Mouse (Mus musculus) B cell, adult 2 months (primary cell): Measurements from ENCODE around the gene Tlx2.

Source experiments
- DNase-seq, 2 experiments: peaks; one replicate each; pipeline ENCODE4 v3.0.0; 2022

Tlx2 gene

GRCm38 (mm10) chr6:83087926-83088260, 17.8 kb upstream of the Tlx2 start:
- DNase-seq = no peak

GRCm38 (mm10) chr6:83087205-83087925, 17.3 kb upstream of the Tlx2 start:
- DNase-seq = no peak

- DNase-seq = peak in 1 of 2 experiments; percentile 14
These were observed 16.3 kb upstream of the Tlx2 start, which contains the start of gene Lbx2 for GRCm38 (mm10) chr6:83086121-83087035. TSS of gene Lbx2 (plus strand) at chr6:83086367.

- DNase-seq = no peak
These were observed 14.4 kb upstream of the Tlx2 start for GRCm38 (mm10) chr6:83084477-83084876.

DNA sequence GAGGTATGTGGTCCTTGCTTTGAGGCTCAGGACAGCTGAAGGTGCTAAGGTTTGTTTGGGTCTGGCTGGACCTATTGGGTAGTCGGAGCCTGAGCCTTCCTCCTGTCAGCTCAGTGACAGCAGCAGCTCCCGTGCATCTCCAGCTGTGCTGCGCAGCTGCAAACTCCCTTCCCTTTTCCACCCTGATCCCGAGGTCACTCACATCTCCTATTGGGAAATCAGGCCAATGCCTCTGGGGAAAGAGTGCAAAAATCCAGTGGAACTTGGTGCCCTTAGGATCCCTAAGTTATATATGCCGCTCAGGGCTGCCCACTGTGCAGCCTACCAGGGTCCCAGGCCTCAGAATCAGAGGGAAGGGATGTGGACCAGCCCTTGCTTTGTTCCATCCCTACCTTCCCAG, 13.4 kb upstream of the Tlx2 start:
- DNase-seq = no peak

DNA sequence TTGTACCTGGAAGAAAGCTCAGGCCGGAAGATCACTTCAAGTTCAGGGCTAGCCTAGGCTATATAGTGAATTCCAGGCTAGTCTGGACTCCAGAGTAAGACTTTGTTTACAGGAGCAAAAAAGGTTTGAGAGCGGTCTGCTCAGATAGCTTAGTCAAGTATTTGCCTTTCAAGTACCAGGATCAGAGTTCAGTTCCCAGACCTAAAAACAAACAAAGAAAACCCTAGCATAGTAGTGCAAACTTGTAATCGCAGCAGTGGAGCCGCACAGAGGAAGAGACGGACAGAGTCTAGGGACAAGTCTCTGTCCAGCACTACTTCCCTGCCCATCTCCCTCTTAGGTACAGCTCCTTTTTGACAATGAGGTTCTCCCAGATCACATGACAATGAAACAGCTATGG, 10.1 kb upstream of the Tlx2 start:
- DNase-seq = no peak

DNA sequence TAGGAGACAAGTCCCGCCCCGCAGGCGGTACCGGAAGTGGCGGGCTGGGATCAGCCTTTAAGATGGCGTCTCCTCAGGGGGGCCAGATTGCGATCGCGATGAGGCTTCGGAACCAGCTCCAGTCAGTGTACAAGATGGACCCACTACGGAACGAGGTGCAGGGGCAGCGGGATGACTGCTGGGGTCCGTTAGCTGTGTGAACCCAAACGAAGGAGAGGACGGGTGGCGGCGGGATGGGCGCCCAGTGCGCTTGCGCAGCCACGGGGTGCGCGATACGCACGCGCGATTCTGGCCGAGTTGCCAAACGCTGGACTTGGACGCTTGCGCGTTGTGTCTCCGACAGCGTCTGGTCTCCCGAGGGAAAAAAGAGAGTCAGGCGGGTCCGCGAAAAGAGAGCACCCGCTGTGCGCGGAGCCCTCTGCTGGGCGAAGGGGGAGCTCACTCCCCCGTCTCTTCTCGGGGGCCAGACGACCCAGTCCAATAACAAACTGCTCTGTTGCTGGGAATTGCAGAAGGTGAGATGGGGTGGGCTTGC, 8.3 kb upstream of the Tlx2 start:
- DNase-seq = peak; percentile 100

DNA sequence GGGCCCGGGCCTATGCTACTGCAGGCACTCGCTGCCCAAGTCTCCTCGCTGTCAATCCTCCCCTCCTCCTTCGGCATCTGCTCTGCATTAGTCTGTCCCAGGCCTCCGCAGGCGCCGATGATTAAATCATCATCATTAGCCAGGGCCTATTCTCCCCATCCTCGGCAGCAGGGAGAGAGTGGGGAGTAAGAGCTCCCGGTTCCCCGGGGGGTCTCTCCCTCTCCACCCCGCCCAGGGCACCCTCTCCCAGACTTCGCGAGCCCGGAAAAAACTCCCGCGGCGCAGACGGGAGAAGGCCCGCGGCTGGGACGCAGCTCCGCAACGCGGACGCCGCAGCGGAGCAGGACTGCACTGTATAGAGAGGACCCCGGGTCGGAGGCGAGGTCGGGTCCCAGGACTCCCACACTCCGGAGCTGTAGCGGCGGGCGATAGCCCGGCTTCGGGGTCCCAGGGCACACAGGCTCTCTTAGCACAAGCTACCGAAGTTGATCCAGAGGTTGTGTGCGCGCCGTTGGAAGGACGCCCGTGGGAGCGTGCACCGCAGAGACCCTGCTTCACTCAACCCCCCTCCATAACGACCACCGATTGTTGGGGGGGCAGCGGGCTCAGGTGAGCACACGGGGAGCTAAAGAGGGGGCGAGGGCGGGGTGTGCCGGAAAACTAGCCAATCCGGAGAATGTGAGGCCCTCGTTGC, 7.7 kb upstream of the Tlx2 start, which contains the start of gene Pcgf1:
TSS of gene Pcgf1 (plus strand) at position 240 of the 694 bp plus-strand sequence.
- peak in 1 of 2 experiments; percentile 35 for DNase-seq

GRCm38 (mm10) chr6:83074979-83075378, 4.9 kb upstream of the Tlx2 start:
- DNase-seq = peak in 1 of 2 experiments; percentile 42

GRCm38 (mm10) chr6:83071220-83071619, 1.1 kb upstream of the Tlx2 start:
- peak; percentile 32 to 52 for DNase-seq

- peak; percentile 58 to 71 for DNase-seq
These were observed 472 bp upstream of the Tlx2 start for GRCm38 (mm10) chr6:83070311-83071219.

- peak; percentile 37 to 46 for DNase-seq
These were observed 426 bp downstream of the Tlx2 start for GRCm38 (mm10) chr6:83069488-83070246.

GRCm38 (mm10) chr6:83068706-83069487, 1.2 kb downstream of the Tlx2 start:
- peak; percentile 28 to 51 for DNase-seq

DNA sequence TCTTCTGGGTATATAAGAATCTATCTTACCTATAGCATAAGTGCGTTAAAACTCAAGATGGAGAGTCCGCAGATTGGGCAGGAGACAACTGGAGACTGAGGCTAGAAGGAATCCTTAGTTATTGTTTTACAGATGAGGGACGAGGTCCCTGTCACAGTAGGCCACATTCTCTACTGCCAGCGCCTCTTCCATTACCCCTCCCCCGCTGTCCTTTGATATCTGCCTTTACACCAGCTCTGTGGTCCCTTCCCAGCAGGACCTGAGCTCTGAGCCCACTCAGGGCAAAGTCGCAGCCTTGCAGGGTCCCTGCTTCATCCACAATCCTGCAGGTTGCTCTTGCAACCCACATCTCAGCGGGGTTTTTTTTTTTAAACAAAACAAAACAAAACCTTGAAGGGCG, 1.9 kb downstream of the Tlx2 start:
- no peak for DNase-seq

GRCm38 (mm10) chr6:83066441-83066840, 3.7 kb downstream of the Tlx2 start:
- no peak for DNase-seq

GRCm38 (mm10) chr6:83065995-83066394, 4.1 kb downstream of the Tlx2 start:
- DNase-seq = peak in 1 of 2 experiments; percentile 26

GRCm38 (mm10) chr6:83058725-83059124, 11.4 kb downstream of the Tlx2 start:
- no peak for DNase-seq

- DNase-seq = no peak
These were observed 12.3 kb downstream of the Tlx2 start, which contains the start of gene Dqx1 for GRCm38 (mm10) chr6:83057790-83058189. TSS of gene Dqx1 (plus strand) at chr6:83057844.

- DNase-seq = peak in 1 of 2 experiments; percentile 47
These were observed 15.1 kb downstream of the Tlx2 start, which contains the start of gene Htra2 for GRCm38 (mm10) chr6:83054871-83055431. TSS of gene Htra2 (minus strand) at chr6:83055273.
